Mouse (Mus musculus): ENCODE results near the gene A630095N17Rik.
A peak's percentile ranks its signal among the peaks of the same experiment; 100 is the strongest.

Gene A630095N17Rik

DNA sequence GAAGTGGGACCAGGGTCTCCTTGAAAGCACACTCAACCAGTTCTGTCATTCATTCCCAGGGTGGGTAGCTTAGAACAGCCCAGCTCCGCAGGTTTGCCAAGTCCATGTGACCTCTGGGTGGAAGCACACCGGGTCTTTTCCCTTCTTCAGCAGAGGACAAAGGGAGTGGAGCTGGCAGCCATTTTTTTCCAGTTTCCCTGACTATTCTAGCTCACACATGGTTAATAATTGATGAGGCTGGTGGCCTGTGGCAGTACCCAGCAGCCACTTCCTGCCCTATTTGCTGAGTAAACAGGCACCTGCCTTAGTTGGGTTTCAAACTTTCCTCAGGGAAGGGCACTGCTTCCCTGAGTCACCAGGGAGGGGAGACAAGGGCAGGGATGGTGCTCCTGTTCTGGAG, 17.5 kb downstream of the A630095N17Rik start:
- peak; percentile 23 for DNase-seq (ENCODE audit: low spot score)

DNA sequence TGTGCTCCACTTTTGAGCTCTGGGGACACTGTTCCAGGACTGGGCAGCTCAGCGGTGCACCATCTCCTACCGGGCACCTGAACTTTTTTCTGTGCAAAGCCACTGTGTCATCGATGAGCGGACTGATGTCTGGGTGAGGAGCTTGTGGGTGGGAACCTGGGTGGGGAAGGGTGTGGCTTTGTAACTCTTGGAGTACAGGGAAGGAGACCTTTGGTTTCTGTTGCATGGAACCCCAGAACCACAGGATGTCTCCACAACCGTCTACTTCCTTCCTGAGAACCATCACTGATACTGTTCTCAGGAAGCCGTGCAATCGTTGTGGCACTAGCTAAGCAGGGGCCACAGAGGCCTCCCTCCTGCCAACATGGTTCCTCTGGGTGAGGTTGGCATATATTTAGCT, 18.8 kb downstream of the A630095N17Rik start:
- DNase-seq (ENCODE audit: low spot score): no peak

DNA sequence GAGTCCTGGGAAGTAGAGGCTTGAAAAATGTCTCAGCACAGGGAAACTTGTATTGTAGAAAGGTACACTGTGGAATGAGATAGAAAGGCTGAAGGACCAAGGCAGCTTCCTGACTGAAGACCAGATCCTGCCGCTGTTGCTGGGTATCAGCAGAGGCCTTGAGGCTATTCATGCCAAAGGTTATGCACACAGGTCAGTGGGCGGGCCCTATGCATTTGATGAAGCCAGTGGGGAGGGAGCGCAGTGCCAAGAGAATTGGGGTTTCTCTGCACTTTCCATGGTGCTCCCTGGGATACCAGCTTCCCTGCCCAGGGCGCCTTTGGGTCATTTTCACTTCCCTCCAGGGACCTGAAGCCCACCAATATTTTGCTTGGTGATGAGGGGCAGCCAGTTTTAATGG, 19.4 kb downstream of the A630095N17Rik start:
- no peak for DNase-seq (ENCODE audit: low spot score)

DNA sequence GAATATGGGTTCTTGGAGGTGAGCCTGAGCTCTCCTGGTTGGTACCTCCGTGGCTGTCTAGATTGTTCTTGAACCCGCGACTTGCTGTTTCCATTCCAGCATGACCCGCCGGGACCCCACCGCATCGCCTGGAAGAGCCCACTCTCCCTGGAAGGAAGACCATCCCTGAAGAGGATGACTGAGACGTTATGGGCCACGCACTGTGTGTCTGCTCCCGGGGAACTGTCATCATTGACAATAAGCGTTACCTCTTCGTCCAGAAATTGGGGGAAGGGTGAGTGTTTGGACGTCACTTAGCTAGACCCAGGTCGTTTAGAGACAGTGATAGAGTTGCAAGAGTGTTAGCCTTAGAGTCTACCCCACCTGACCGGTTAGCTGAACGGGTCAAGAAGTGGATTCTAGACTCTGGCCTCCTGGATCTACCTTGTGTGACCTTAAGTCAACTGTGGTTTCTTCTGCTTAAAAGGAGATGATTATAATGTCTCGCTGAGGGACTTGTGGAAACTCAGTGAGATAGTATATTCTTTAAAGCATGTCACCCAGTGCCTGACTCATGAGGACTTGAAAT, 20.7 kb downstream of the A630095N17Rik start:
- DNase-seq (ENCODE audit: low spot score): no peak

DNA sequence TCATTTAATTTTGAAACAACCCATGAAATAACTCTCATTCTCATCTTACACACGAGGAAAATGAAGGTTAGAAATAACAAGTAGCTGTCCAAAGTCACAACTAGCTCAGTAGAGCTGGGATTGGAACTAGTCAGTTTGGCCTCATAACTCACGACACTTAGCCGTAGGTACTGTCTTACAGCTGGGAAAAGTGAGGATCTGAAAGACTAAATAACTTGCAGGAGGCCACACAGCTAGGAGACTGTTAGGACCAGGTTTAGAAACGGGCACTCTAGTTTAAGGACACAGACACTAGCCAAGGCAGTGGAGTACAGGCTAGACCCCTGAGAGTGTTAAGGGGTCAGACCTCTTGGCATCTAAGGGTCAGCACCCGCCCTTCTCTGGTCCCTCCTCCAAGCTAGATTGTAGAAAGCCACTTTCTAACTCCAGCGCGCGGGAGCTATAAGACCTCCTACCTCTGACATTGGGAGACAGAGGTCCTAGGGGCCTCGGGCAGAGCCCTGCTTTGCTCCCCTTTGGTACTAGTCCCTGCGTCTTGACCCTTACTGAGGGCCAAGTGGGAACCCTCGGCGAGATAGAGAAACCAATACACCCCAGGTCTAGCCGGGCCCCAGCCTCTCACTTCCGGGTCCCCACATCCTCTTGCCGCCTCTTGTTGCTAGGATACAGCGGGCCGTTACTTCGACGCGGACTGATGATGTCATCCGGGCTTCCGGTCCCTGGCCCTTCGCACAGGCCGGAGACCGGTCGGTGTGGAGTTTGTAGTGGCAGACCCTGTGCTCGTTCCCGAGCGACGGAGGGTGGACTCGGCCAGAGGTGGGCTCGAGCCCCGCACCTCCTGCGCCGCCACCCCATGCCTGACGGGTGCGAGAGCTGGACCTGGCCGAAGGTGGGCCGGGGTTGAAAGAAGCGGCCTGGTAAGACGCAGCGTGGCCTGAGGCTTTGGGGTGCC, 21.5 kb downstream of the A630095N17Rik start, which contains the start of the genes Glb1l and Stk16:
Gene Glb1l (minus strand): TSS at position 678 of the 952 bp plus-strand sequence.
Gene Stk16 (plus strand): TSS at position 703 of the 952 bp plus-strand sequence.
- peak; percentile 98 for DNase-seq (ENCODE audit: low spot score)

DNA sequence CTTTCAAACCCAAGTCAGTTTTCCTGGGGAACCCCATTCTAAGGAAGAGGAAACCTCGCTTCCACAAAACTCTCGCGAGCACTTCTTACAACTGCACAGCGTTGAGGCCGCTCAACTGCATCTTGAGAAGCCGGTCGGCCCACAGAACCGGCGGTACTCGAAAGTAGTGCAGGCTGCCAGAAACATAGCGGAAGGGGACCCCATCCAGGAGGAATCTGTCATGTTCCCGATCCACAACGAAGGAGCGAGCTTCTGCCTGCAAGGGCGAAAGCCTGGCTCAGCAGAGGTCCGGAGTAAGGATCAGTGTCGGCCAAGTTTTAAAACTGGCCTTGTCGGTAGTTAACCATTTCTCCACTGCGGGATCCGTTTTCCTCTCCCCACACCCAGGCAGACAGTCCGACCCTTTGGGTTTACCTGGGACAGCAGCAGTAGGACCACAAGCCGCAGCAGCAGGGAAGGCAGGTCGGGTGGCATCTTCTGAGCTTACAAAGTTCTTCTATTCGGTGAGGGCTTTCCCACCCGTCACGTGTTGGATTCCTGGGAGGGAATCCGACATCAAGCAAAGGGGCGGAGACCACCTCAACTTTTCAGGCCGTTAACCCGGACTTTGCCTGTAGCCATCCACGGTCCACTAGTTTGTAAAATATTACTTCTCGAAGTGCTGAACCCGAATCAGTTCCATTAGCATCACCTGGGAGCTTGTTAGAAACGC, 22.8 kb downstream of the A630095N17Rik start:
- peak; percentile 19 for DNase-seq (ENCODE audit: low spot score)

DNA sequence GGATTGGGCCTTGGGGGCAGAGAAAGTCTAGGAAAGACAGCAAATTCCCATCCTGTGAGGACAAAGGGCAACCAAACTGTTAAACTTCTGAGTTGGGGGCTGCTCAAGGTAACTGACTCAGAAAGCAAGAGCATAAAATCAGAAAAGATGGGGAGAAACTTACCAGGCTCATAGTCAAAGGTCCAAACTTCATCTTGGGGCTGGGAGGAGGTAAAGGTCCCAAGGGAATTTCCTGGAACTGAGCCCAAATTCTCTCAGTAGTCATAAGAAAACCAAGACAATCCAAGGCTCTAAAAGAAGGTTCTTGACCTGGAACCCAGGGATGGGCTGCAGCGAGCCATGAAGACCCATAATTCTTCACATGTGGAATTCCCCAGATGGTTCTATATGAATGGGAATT, 30.7 kb downstream of the A630095N17Rik start:
- DNase-seq (ENCODE audit: low spot score): no peak

DNA sequence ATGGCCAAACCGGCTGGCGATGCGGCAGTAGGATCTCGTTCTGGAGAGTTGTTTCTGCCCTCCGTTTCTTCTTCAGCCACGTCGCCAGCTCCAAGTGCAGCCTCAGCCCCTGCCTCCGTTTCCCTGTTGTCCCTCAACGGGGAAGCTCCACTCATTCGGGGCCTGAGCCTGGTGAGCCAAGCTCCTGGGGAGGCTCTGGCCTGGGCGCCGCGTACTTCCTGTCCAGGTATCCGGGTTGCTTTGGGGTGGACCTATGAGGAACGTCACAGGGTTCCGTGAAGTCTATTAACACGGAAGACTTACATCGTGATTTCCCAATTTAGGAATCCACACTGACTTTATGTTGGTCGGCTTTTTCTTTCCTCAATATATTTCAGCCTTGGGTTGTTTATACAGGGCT, 39.5 kb downstream of the A630095N17Rik start:
- DNase-seq (ENCODE audit: low spot score): no peak

DNA sequence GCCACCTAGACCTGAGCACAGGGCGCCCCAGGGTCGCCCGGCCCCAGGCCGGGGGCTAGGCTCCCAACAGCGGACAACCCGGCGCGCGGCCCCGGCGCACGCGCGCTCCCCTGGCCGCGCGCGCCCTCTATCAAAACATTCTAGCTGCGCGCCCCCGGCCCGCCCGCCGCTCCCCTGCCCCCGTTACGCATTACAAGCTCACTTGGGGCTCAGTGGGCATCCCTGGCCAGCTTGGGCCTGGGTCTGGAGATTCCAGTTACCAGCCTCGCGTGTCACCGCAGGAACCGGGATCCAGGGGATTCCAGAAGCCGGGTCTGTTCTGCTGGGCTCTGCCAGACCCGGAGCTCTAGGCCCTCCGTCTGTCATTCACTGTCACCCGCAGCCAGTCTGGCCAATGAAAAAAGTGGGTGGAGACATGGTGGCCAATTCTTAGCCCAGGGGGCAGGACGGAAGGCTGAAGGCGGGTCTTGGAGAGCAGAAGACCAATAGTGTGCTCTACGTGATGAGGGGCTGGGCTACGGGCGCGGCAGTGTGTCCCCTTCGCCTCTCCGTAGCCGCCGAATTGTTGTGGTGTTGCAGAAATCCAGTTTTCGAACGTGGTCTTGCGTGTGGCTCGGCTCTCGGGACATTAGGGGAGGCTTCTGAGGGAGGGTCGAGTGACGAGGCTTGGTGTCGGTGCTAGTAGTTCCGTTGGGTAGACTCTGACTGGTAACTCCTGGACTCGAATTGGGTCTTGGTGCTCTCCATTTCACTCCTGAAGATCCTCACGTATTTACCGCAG, 40.1 kb downstream of the A630095N17Rik start, which contains the start of the genes Ankzf1 and Atg9a:
Gene Ankzf1 (plus strand): TSS at position 530 of the 781 bp plus-strand sequence.
Gene Atg9a (minus strand): TSS at position 575 of the 781 bp plus-strand sequence.
- DNase-seq (ENCODE audit: low spot score): peak; percentile 96

DNA sequence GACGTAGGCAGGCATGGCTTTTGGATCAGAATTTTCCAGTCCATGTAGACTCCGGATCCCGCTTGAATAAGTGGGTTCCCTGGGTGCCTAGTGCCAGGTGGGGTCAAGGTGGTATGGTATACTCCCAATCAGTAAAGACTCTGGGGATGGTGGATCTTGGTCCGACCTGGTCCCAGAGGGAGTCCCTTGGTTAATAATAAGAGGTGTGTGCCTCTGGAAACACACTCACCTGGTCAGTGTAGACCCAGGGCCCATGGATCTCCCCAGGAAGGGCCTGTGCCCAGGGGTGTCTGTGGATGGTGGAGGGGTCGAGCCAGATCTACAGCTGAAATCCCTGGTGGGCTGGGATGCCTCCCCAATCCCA, 40.7 kb downstream of the A630095N17Rik start:
- DNase-seq (ENCODE audit: low spot score): no peak

DNA sequence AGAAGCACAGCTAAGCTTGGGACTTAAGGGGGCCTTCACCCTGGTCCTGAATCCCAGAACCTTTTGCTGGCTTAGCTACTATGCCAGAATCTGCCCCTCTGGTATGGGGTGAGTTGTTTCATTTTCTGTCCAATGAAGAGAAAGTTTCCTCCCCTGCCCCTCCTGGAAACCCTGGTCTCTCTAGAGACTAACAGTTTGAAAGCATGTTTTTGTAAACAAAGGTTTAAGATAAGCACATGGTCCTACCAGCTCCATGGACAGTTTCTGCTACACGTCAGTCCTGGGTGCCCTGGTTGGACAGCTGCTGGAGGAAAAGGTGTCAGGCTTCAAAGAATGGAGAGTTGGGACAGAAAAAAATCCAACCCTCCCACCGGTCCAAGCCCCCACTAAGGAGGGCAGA, 41.3 kb downstream of the A630095N17Rik start:
- no peak for DNase-seq (ENCODE audit: low spot score)

DNA sequence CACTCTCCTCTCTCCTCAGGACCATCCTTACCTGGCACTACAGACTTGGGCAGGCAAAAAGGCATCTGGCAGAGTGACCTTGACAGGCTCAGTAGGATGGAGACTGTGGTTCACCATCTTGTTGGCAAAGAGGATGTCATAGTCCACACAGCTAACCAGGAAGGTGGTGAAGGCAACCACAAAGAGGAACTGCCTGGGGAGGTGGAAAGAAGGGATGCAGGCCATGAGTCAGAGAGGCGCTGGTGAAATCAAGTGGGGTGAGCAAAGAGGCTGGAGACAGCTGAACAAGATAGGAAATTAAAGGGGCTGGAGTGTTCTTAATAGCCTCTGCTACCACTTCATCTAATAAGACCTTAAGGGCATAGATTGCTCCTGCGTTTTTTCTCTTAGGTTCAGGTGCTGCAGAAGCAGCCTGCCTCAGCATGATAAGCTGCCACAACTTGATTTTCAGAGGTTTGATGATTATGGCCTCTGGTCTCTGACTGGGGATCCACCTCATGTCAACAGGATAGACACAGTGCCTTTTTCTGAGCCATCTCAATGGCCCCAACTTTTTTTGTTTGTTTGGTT, 43.9 kb downstream of the A630095N17Rik start:
- no peak for DNase-seq (ENCODE audit: low spot score)

DNA sequence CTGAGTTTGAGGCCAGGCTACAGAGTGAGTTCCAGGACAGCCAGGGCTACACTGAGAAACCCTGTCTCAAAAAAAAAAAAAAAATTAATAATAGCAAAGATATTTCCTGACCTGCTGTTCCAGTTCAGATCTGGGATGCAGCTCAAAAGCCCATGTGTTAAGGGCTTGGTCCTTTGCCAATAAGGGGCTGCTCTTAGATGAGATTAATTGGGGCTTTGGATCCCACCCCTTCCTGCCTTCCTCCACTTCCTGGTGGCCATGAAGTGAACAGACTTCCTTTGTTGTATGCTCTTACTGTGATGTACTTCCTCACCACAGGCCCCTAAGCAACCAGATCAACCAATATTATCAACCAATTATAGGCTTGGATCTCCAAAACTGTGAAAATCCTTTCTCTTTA, 44.8 kb downstream of the A630095N17Rik start:
- DNase-seq (ENCODE audit: low spot score): no peak

DNA sequence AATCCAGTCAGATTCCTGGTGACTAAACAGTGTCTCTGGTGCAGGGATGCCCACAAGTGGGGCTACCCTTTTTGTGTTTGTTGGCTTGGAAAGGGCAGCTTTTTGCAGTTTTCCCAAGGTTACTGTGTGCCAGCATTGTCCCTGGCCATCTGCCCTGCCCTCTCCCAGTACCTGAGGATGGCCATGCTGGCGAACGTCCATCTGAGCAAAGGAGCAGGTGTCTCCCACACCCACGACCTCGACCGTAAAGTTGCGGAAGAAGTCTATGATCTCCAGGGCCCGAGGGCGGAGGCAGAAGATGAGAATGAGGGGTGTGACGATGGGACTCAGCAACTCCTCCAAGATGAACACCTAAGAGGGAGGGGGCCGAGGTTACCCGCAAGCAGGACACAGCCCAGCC, 46.4 kb downstream of the A630095N17Rik start:
- DNase-seq (ENCODE audit: low spot score): no peak

DNA sequence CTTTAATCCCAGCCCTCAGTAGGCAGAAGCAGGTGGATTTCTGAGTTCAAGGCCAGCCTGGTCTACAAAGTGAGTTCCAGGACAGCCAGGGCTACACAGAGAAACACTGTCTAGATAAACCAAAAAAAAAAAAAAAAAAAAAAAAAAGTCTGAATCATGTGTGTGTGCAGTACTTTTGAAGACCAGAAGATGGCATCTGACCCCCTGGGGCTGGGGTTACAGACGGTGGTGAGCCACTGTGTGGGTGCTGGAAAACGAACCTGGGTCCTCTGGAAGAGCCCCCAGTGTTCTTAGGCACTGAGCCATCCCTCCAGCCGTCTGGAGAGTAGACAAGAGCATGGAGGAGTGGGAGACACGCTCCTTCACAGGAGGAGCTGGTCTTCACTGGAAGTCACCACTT, 49.7 kb downstream of the A630095N17Rik start:
- DNase-seq (ENCODE audit: low spot score): no peak

DNA sequence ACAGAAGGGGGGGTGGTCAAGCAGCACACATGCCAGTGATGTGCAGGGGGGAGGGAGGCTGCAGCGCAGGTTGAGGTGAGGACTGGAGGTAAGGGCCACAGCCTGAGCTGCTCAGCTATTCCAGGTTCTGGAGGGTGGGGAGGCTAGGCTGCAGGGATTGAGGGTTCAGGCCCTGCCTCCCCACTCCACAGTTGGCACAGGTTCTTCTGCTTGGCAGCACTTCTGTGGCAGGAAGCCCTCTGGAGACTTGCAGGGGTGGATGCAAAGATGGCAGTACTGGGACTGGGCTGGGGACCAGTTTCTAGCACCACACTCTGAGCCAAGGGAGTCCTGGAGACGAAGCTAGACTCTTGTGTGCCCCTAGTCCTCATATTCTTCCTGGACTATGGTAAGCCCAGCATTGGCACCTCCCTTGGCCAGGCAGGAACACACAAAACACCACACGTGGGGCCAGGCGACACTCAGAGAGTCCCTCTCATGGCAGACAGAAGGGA, 50.5 kb downstream of the A630095N17Rik start:
- no peak for DNase-seq (ENCODE audit: low spot score)

DNA sequence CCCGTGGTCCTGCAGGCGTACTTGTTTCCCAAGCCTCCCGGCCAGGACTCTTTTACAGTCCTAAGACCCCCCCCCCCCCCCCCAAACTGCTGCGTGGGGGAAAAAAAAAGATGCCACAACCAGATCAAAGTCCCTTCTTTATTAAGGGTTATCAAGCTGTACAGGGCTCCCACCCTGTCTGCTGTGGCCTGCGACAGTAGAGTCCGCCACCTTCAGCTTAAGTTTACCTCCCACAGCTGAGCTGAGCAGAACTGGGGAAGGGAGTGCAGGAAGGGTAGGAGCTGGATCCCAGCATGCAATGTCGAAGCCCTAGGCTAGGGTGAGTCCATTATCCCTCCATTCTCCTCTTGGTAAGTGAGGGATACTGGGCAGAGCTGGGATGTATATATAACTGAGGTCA, 51.2 kb downstream of the A630095N17Rik start:
- DNase-seq (ENCODE audit: low spot score): no peak

DNA sequence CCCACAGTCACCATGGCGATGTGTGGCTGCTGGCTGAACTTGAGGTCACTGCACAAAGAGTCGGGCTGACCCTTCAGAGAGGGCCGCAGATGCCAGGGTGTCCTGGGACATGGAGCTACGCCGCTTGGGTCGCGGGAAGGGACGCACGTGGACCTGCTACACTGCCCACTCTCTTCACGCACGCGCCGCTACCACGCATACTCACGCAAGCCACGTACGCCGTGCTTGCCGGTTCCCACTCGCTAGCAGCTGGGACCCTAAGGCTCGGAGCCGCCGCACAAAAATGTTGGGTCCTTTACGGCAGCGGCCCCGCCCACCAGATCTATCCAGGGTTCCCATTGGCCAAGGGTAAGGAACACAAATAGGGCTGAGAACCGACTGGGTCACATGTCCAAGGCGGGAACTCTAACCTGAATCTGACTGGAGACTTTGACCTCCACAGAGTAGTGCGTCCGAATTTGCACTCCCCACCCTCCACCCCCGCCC, 51.8 kb downstream of the A630095N17Rik start, which contains the start of gene Abcb6:
Gene Abcb6 (minus strand): TSS at position 288 of the 486 bp plus-strand sequence.
- DNase-seq (ENCODE audit: low spot score): peak; percentile 95

DNA sequence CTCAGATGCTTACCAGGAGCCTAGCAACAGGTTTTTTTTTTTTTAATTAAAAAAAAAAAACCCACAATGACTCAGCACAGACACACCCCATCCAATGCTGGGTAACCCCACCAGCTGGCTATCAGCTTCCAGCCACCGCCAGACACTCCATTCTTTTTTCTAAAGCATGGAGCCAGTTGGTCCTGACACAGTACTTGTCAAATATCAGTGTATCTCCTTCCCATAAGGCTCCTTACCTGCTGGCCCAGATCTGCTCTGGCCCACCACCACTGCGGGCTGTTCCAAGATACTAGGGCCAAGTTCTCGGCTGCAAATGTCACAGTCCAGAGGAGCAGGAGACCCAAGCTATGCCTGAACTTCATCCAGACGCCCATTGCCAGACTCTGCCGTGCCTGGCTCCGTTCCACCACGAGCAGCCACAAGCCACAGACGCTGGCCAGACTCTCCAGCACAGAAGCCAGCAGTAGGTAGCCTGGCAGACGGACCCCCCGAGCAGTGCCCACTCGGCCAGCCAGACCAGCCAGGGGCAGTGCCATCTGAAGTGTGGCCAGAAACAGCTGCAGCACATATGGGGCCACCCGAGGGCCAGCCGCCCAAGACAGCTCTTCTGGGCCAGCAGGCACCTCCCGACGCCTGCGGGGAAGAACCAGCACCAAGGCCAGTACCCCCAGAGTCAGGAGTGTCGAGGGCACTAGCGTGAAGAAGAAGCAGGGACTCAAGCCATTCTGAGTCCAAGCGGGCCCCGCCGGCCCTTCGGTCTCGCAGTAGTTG, 52.4 kb downstream of the A630095N17Rik start:
- DNase-seq (ENCODE audit: low spot score): peak; percentile 13

Data from retina, embryonic 14.5 days (tissue).